Mouse (Mus musculus): ENCODE measurements at regions not wholly inside any gene's neighbourhood (a gene's known extent, or its start where the extent isn't known, plus 50 kb on each side); places are given as distances from the start of the nearest gene placed in this dataset.
"Not testable (repeated sequence)": the region's sequence is repeated elsewhere in the genome, so short reads cannot be mapped to it uniquely, and the experiment has no call there.

DNA sequence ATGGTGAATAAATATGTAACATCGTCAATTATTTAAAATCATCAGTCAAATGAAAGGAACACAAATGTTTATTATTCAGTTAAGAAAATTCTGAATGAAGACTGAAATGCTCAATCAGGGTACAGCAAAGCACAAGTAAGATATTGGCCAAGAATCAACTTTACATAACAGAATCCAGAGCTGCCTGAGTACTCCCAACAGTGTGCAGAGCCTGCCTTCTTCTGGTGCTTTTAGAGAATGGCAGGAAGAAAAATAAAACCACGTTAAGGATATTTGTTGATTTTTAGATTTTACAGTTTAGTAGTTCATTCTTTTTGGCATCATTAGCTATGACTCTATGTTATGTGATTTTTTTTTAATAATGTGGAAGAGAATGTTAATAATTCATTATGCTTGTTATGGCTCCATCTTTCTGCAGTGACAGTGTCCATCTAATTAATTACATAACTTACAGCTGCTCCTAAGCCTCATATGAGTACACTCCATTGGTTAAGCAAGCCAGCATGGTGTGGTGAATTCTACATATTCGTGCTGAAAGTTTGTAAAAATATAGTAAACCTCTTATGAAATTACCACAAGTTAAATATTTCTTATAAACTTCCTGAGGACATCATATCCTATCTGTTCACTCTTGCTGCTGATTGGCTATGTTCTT, 579.0 kb downstream of the Kcna4 start:
- DNase-seq, result no peak

DNA sequence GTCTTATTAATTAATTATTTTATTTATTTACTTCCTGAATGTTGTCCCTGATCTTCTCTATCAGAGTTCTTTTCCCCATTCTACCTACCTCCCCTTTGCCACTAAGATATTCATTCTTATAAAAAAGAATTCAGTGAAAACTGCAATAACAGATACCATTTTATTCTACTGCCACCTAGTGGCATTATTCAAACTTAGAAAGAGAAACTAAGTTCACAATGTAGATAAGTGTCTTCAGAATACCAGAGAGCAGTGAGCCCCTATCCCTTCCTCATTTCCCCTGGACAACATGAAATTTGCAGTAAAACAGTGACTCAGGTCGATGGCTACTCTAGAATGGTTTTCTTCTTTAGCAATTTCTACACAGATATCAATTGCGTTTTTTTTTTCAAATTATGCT, 589.2 kb downstream of the Kcna4 start:
- no peak for DNase-seq

DNA sequence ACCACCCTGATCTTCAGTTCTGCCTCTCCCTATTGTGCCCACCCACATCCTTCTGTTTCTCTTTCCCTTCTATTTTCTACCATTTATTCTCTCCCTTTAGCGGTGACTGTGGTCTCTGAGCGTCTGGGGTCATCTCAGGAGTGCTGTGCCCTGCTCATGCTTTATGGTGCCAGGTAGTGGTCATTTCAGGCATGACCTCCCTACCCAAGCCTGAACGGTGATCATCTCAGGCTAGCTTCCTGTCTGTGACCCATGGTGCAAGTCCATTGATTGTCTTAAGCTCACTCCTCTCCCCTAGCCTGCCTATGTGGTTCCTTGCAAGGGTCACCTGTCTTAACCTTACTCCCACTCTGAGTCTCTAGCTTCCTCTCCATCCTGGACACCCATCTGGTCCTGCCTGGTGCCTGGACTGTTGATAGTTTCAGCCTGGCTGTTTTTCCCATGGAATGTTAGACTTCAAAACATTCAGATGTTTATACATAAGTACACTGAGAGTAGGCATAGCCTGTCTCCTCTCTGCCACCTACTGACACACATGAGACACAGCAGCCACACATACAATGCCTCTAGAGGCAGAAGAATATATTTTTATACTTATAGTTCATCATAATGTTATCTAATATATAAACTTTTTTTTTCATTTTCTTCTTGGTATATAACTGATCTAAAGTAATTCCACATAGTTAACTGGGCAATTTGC, 595.8 kb downstream of the Kcna4 start:
- no peak for DNase-seq

DNA sequence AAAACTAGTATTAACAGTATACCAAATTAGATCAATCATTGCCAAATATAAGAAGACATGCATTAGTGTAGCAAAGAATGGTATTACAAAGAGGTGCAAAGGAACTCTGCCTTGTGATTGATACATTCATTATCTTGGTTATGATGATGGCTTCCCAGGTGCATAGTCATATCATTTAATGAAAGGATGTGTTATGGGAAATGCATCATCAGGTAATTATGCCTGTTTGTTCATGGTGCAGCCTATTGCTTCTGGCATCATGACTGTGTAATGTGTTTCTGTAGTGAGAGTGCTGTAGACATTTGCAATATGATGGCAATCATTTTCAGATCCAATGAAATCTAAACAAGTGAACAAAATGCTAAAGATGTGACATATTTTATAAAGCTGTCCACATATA, 597.8 kb downstream of the Kcna4 start:
- DNase-seq, result no peak

DNA sequence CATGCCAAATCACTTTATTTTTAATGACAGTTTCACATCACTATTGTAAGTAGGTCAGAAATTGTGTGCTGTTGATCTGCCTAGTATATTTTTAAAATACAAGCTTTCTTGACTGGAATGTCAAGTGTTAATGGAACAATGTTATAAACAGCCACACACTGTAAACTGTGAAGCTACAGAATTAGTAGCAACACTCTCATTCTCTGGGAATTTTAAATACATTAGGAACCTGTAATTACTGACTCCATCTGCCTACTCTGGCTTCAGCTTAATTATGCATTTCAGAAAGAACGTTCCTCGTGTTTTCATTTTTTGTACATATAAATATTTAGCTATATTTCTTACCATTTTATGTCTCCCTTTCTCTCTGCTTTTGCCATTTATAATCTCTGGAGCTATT, 634.7 kb downstream of the Kcna4 start:
- no peak for DNase-seq

DNA sequence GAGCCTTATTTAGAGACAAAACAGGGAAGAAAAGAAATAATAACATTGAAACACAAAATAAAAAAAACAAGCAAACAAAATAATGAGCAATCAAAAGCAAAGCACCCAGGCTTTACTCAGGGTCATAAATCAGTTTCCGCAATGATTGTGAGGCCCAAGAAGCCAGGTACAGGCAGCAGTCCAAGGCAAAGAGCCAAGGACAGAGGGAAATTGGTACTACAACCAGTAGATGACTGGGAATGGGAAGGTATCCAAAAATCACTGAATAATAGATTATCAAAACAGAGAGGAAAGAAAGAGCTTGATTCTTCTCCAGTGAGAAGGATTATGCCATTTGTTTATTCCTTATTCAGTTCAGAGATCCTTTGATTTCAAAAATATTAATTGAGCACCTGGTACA, 636.2 kb downstream of the Kcna4 start:
- DNase-seq, result peak; percentile 23

DNA sequence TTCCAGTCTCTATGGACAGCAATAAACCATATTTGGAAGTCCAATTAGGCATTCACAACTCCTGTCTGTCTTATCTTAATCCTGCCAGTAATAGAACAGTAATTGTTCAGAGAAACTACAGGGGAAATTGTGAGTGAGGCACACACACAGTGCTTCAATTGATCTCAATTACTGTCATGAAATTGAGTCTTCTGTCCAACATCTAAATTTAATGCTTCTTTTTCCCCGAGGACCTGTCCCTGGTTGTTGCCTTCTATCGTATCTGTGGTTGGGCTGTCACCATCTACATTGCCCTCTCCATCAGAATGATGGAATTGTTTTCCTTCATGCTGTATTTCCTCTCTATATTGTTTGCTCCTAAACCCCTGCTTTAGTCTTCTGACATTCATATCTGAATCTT, 644.9 kb downstream of the Kcna4 start:
- DNase-seq, result no peak

DNA sequence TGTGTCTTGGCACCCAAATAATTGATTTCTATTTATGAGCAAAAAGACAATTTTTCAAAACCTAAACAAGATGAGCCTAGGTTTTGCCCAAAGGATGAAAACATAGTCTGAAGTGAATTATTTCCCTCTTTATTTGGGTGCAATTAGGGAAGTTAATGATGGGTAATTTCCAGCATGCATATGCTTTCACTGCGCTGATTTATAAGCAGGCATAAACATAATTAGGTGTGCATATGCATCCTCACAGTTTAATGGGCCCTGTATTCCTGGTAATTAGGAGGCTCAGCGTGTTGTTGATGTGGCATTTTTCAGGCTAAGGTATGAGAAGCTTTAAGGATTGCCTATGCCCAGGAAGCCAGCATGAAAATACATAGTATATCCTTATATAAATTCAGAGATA, 645.3 kb downstream of the Kcna4 start:
- no peak for DNase-seq

DNA sequence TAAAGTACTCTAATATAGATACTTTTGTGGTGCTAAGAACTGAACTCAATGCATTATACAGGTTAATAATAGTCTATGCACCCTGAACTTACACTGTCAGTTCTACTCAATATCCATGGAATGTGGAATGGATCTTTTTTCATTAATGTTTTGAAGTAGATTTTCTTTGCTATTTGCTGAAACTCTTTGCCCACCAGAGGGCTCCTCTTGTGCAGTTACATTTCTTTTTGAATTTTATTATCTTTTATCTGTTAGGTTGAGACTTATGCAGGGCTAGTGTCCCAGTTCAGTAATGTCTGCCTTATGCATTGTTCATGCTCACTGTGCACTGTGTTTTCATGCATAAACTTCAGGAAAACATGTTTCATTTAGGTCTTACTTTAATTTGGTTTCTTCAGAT, 650.9 kb downstream of the Kcna4 start:
- no peak for DNase-seq

DNA sequence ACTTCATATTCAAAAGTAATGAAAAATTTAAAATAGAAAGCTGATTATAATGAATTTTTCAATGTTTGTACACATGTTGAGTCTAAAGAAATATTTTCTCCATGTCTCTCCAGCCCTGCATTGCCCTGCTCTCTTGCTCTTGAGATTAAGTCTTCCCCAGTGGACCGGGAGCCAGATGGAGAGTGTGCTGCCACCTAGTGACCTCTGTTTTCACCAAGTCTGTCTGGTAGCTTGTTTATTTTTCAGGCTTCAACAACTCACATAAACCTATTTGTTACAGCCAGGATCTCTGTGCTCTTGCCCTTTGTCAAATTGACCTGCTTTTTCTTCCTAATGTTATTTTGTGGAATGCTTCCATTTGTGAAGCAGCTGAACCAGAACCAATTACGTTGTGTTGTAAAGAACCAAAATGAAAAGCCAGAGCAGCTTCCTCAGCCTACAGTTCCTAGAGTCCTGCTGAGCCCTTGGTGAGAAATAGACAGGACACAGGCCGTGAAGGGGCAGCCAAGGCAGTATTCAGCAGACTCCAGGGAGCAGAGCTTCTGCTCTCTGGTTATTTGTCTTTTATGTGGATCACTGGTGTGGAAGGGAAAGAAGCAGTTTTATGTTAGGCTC, 655.5 kb downstream of the Kcna4 start:
- peak; percentile 20 for DNase-seq

DNA sequence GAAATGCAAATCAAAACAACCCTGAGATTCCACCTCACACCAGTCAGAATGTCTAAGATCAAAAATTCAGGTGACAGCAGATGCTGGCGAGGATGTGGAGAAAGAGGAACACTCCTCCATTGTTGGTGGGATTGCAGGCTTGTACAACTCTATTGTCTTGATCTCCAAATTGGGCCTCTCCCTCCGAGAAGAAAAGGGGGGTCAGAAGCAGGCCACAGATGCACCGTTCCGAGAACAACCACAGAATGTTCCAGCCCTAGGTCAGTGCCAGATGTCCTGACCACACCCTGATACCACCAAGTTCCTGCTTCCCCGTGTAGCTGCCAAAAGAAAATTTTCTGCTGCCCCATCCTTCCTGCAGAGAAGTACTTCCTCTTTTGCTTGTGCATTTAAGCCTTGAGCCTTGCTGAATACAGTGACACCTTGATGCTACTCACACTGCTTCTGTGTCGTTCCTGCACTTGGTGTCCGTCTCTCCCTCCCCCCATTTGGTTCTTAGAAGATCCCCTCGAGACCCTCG, 665.2 kb downstream of the Kcna4 start:
- not testable (repeated sequence) for DNase-seq

DNA sequence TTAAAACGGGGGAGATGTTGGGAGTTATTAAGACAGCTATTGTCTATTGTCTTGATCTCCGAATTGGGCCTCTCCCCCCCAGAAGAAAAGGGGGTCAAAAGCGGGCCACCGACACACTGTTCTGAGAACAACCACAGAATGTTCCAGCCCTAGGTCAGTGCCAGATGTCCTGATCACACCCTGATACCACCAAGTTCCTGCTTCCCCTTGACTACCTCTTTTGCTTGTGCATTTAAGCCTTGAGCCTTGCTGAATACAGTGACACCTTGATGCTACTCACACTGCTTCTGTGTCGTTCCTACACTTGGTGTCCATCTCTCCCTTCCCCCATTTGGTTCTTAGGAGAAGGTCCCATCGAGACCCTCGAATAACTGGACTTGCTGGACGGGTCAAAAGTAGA, 673.5 kb downstream of the Kcna4 start:
- not testable (repeated sequence) for DNase-seq

DNA sequence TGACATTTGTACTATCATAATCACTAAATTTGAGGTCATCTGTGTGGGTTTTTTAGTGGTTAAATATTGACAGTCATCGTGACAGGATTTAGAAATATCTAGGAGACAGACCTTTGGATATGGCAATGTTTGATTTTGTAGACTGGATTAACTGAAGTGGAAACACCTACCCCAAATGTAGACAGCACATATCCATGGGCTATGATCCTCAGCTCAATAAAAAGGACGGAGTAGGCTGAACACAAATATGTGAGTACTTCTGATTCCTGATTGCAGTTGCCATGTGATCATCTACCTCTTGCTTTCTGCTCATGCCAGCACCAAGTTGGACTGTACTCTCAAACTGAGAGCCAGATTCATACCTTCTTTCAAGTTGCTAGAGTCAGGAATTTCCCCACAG, 674.4 kb downstream of the Kcna4 start:
- DNase-seq, result no peak

DNA sequence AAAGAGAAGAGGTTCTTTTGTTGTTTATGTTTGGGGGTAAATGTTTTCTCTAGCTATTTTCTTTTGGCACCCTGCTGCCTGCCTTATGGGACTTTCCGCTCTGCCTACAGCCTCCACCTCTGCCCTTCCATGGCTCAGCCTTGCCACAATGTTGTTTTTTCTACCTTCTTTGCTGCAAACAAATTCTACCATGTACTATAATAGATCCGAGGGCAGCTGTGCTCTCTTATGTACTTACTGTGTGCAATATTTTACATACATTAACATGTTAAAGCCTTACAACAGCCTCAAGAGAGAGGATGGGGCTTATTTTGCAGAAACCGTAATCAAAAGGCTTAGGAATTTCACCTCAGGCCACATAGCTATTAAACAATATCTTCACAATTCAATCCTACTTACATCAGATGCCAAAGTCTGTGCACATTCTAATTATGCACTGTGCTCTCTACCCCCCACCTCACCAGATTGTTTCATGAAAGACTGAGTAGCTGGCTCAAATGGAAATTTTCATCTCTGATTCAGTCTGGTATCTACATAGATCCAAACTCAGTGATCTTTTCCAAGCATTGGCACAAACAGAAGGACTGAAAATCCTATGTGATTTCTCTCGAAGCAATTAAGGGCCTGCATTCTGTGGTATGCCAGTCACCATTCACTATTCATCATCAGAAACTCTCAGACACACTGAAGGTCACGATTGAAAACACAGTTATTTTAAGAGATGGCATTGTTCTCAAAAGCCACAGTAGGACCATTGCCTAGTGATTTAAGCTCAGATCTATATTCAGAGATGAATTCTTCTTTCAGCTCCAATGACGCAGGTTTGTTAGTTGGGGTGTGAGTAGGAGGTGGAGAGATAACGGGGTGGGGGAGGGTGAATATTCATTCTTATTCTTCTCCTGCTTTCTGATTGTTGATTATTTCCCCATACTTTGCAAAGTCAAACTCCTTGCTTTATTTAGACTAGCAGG, 675.2 kb downstream of the Kcna4 start:
- DNase-seq, result no peak

DNA sequence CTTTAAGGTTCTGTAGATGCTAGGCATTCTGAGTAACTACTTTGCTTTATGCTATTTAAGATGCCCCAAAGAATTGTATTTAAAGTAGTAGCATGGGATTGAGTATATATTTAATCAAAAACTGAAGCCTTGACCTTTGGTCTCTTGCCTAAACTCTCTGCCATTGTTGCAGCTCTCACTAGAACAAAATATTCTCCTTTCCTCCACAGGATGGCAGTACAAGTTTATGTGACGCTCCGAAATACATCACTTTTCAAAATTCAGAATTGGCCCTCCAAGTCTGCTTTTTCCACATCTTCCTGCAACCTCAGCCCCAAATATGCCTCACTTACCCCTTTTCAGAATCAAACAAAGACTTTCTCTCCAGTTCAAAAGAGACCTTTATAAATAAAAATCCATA, 678.1 kb downstream of the Kcna4 start:
- no peak for DNase-seq

DNA sequence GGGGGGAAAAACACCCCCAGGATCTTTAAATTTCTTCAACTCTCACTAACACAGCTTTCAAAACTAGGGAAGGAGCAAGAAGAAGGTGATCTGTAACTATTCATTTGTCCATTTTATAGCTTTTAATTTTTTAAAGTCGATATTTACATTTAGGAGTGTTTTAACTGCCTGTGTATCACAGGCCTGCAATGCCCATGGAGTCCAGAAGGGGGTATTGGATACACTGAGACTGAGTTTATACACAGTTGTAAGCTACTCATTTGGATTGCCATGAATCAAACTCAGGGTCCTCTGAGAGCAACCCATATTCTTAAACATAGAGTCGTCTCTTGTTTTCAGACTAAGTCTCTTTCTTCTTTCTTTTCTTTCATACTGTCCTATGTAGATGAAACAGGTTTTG, 679.1 kb downstream of the Kcna4 start:
- no peak for DNase-seq

DNA sequence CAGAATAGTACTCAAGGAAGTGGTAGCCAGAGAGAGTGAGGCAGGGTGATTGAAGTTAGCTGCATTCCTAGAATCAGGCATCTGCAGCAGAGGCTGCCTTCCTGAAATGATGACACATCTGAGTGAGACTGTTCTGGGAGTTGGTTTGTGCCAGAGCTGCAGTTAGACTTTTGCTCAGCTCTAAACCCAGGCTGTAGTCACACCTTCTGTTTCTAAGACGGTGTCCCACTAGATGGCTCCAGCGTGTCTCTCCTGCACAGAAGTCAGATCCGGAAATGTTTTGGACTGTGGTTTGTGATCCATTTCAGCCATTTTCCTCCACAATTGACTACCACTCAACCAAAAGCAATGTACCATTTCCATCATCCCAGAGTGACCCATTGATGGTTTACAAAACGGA, 683.1 kb downstream of the Kcna4 start:
- DNase-seq, result no peak

DNA sequence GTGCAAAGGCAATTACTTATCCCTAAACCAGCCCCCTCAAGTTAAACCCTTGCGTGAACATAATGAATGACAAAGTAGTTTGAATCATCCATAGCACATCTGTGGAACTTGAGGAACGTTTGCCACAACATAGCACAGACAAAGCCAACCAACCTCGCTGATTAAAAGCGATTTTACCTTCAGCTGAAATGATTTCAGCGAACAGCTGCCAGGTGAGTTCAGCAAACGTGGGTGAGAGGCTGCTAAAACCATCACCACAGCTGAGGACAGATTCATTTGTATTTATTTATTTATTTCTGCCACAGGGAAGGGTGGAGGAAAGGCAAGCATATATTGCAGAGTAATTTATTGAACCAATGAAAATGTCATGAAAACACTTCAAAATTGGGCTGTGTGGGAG, 704.4 kb downstream of the Kcna4 start:
- DNase-seq, result no peak

DNA sequence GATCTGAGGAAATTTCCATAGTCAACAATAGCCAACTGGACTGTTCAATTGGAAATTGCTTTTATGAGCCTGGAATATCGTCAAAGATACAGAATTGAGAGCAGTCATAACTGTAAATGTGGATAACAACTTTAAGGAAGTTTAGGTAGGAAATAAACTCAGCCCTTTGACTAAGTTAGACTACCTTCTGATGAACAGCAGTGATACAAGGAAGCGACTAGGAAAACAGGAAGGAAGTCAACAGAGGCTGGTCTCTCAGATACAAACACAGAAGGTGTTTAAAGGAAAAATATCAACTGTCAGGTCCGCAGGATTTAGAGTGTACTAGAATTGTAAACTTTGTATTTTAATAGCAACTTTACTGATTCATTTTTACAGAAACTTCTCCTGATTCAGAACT, 721.1 kb downstream of the Kcna4 start:
- no peak for DNase-seq

DNA sequence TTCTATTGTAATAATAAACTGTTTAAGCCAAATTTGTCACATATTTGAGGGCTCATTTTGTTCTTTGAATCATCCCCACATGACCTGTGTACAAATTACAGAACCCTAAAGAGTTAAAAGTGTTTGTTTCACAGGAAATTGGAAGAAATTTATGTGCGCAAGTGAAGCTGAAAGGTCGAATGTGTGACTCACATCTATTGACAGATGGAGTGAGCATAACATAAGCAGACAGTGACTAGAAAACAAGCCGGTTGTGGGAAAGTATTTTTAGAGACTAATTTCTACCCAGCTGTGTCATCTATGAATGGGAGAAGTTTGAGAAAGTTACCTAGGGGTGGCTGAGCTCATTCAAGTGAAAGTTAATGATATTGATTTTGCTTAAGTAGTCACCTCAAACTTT, 732.8 kb downstream of the Kcna4 start:
- no peak for DNase-seq

DNA sequence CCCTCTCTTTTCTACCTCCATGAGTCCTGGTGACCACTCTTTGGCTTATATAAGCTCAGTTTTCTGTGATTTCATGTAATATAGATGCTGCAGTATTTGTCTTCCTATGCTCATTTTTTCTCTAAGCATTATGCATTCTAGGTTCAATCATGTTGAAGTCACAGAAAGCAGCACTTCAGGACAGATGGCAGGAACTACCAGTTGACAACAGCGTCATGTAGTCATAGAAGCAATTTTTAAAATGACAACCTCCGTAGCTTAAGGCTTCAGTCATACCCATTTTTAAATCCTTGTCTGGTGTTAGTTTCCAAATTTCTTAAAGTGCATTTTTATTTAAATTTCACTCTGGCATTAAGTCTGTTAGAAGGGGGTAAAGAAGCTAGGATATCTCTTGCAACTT, 740.2 kb downstream of the Kcna4 start:
- no peak for DNase-seq

DNA sequence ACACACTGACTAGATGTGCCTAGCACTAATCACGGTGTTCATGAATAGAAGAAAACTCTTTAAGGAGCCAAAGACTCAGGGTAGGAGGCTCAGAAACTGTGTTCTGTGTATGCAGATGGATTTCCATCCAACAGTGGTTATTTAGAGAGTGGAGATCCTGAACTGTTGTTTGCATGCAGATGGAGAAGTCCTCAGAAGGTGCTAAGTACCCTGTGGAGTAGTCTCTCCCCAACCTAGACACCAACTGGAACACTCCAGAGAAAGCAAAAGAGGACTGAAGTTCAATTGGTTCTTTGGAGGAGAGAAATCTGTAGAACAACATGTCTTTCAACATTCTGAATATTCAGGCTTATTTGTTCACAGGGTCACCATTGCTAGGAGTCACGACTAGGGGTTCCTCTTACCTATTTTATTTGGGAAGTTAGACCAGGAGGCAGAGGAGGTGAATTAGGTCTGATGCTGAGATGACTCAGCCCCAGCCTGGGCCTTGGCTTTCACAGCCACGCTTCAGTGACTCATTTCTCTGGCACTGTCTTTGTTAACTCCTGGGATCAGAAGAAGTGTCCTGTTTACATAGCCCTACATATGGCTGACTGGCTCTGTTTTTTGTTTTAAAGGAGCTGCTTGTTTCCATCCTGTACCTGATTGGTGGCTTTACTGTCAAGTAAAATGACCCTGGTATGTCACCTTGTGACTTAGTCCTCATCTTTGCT, 742.0 kb downstream of the Kcna4 start:
- peak; percentile 44 for DNase-seq

Measured in adrenal gland, adult 2 months (tissue).